Mouse (Mus musculus) erythroblast, embryonic 14.5 days (primary cell): ENCODE data around the gene Kdm4b.

Experiments used
- GATA1 ChIP-seq: IDR thresholded peaks from 2 replicates; pipeline ENCODE4 v1.6.1; 2012; ENCODE audit warnings: low read length, inconsistent platforms, mixed read lengths
- TAL1 ChIP-seq: IDR thresholded peaks from 3 replicates; pipeline ENCODE4 v1.6.1; 2012; ENCODE audit warnings: low read length, inconsistent platforms, mixed read lengths

- TF ChIP-seq GATA1 (no peak), TAL1 (no peak)
These were observed 57.1 kb downstream of the Kdm4b start for GRCm38 (mm10) chr17:56382997-56383396.
